Mouse (Mus musculus) forebrain, embryonic 13.5 days (tissue): ENCODE data around the gene Slc26a6. TPM values are rescaled to one million over a fixed set of nuclear protein-coding genes. Genes with fewer than 3 reads are reported as not detected.

Source experiments
- ATAC-seq: fragments of 200-750 bp; cut with Nextera tagmentation; 2 replicates; pipeline ENCODE4 v1.8.0; 2017
- H3K27ac ChIP-seq: fragments of 300-500 bp; sonication (generic); 2 replicates; pipeline ENCODE4 v1.5.1; 2015; ENCODE audit warnings: inconsistent platforms, mild to moderate bottlenecking, moderate library complexity
- H3K27me3 ChIP-seq: fragments of 300-500 bp; sonication (generic); 2 replicates; pipeline ENCODE4 v1.6.1; 2015; ENCODE audit warnings: mild to moderate bottlenecking, inconsistent platforms
- H3K36me3 ChIP-seq: fragments of 300-500 bp; sonication (generic); 2 replicates; pipeline ENCODE4 v1.6.1; 2015; ENCODE audit warnings: mild to moderate bottlenecking, inconsistent platforms; ENCODE audit not compliant: poor library complexity, severe bottlenecking
- H3K4me1 ChIP-seq: fragments of 300-500 bp; sonication (generic); 2 replicates; pipeline ENCODE4 v1.6.1; 2015; ENCODE audit warnings: inconsistent platforms
- H3K4me2 ChIP-seq: fragments of 300-500 bp; sonication (generic); 2 replicates; pipeline ENCODE4 v1.6.1; 2015; ENCODE audit warnings: inconsistent platforms, mild to moderate bottlenecking, moderate library complexity
- H3K4me3 ChIP-seq: fragments of 300-500 bp; sonication (generic); 2 replicates; pipeline ENCODE4 v1.5.1; 2015; ENCODE audit warnings: mild to moderate bottlenecking, inconsistent platforms
- H3K9ac ChIP-seq: fragments of 300-500 bp; sonication (generic); 2 replicates; pipeline ENCODE4 v1.6.1; 2015; ENCODE audit warnings: mild to moderate bottlenecking, inconsistent platforms
- H3K9me3 ChIP-seq: fragments of 300-500 bp; sonication (generic); replicated peaks from 2 replicates; pipeline ENCODE4 v1.6.1; 2016; ENCODE audit warnings: inconsistent platforms
- WGBS: fragments of 180-500 bp; shearing (Covaris S2); methylation state at CpG from one replicate; pipeline ENCODE4 v1.1.7; 2015; 5-methylcytosine and 5-hydroxymethylcytosine counted together
- polyA plus RNA-seq: library from polyadenylated mRNA; unstranded; fragments of >200 nt; fragmentation: Nextera tagmentation; extraction: Ambion mirVana; gene quantifications from 2 replicates; pipeline ENCODE4 v1.2.1, GENCODE M21; 2015

Gene Slc26a6
- polyA plus RNA-seq, 1 experiment from 2014 or later, result 8.1 TPM

DNA sequence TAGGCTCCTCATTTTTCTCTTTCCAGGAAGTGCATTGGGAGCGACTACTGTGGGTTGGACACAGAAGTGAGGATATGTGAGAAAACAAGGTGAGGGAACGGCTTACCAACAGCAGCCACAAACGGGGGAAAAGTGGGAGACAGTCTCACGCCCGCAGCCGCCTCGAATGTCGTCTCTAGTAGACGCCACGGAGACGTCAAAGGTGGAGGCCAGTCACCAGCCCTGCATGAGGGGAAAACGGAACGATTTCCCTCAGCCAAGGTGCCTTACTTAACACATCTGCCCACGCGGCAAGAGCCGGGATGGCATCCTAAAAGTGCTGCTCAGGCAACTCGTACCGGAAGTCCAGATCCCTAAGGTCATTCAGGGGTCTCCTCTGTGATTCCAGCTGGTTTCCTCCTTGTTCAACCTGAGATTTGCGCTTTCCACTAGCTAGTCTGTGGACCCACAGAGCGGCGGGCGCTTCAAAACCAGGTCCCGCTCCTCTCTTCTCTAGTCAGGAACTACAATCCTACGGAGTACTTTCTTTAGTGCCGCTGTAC lies 28.9 kb upstream of the Slc26a6 start:
- Histone ChIP-seq H3K9ac (peak overlapping the region; percentile 57; the same call in 1 of the 2 replicates), H3K27me3 (peaks cover 46% of the 10 kb centered on the region), H3K4me3 (peak overlapping the region; percentile 75), H3K4me2 (peak overlapping the region; percentile 92), H3K36me3 (peaks cover 18% of the 10 kb centered on the region), H3K27ac (no peak overlapping the region), H3K4me1 (peaks cover 38% of the 10 kb centered on the region), H3K9me3 (no peaks in the 10 kb centered on the region)
- 4% methylated on average over 25 of the region's 25 CpGs for WGBS
- ATAC-seq, result no peak

DNA sequence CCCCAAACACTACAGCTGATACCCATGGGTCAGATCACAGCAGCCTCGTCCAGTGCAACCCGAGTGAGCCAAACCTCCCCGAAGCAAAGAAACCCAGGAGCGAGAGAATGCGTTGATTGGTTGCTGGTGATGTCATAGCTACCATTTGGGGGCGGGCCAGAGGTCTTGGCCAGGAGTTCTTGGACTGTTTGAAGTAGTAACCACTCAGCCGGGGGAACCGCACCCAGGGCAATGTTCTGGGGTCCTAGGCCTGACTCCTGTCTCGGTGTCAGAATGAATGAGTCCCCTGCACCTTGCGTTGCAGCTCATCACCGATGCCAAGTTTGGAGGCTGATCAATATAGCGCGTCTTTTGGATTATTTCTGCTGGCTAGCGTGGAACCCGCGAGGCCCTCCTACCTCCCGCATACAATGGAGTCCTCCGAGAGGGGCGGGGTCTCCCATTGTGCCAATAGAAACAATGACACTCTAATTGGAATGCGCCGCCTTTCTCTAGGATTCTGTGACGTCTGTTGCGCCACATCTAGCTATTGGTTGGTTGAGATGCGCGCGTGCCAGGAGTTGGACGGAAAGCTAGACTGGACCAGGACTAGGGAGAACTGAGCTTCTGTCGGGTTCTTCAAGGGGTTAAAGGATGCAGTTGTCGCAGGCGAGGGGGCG lies 28.2 kb upstream of the Slc26a6 start:
- H3K27me3 ChIP-seq, result peaks cover 52% of the 10 kb centered on the region
- peaks cover 25% of the 10 kb centered on the region for H3K36me3 ChIP-seq
- H3K4me2 ChIP-seq, result peak overlapping the region; percentile 92
- H3K9ac ChIP-seq, result peak overlapping the region; percentile 86; the same call in 1 of the 2 replicates
- H3K27ac ChIP-seq, result peak overlapping the region; percentile 74
- H3K4me3 ChIP-seq, result peak overlapping the region; percentile 75
- ATAC-seq, result peak; percentile 80
- under 1% methylated on average over 31 of the region's 31 CpGs for WGBS
- H3K9me3 ChIP-seq, result no peaks in the 10 kb centered on the region
- H3K4me1 ChIP-seq, result peaks cover 45% of the 10 kb centered on the region

DNA sequence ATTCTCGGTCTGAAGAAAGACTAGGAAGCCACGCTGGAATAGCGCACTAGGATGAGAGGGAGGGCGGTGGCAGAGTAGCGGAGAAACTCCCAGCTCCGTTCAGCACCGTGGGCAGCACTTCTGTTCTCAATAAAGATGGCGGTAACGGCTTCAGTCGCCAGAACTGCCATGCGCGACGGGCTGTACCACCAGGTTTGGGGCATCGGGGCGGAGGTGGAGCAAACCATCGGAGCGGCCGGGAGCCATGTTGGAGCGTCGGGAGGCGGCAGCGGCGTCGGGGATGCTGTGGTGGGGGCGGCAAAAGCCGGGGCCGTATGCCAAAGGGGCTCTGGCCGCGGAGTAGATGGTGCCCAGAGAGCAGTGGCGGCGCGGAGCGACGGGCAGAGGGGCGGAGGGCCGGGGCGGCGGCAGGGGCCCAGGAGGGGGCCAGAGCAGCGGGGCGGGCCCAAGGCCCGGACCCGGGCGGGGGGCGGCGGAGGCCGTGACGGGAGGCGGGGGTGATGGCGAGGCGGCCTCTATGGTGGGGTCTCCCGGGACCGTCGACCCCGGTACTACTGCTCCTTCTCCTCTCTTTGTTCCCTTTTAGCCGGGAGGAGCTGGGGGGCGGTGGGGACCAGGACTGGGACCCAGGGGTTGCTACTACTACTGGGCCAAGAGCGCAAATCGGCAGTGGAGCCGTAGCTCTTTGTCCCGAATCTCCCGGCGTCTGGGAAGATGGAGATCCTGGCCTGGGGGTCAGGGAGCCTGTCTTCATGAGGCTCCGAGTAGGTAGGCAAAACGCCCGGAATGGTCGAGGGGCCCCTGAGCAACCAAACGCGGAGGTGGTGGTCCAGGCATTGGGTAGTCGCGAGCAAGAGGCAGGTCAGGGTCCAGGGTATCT lies 27.0 kb upstream of the Slc26a6 start, which contains the start of gene Celsr3:
Celsr3 (plus strand) TSS at position 501 of the 880 bp plus-strand sequence.
- WGBS, result 1% methylated on average over 52 of the region's 70 CpGs
- H3K27me3 ChIP-seq, result peaks cover 64% of the 10 kb centered on the region

DNA sequence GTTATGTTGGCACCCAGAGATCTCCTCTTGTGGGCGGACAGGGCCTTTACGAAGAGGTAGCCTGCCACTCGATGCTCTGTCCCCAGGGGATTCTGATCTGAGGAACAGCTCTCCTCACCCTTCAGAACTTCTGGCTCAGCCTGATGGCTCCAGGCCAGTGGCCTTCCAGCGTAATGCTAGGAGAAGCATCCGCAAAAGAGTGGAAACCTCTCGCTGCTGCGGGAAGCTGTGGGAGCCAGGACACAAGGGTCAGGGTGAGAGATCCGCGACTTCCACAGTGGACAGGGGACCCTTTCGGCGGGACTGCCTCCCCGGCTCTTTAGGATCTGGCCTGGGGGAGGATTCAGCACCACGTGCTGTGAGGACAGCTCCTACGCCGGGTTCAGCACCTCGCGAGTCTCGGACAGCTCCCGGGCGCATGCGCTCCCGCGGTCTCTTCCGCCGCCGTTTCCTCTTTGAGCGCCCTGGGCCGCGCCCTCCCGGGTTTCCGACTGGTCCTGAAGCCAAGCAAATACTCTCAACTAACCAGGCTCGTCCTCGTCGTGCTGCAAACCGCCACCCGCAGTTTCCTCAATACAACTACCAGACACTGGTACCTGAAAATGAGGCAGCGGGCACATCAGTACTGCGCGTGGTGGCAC lies 26.3 kb upstream of the Slc26a6 start:
- Histone ChIP-seq H3K4me1 (peaks cover 64% of the 10 kb centered on the region), H3K9me3 (no peaks in the 10 kb centered on the region), H3K27me3 (peaks cover 71% of the 10 kb centered on the region)

More for the DNA sequence above, 27.0 kb upstream of the Slc26a6 start, which contains the start of gene Celsr3:
- Histone ChIP-seq H3K9me3 (no peaks in the 10 kb centered on the region), H3K9ac (peak within 1 kb of the TSS; percentile 86), H3K36me3 (peaks cover 34% of the 10 kb centered on the region), H3K4me3 (peak within 1 kb of the TSS; percentile 75), H3K27ac (peak within 1 kb of the TSS; percentile 74), H3K4me2 (peak within 1 kb of the TSS; percentile 92), H3K4me1 (peaks cover 56% of the 10 kb centered on the region)
- peak; percentile 78 for ATAC-seq

DNA sequence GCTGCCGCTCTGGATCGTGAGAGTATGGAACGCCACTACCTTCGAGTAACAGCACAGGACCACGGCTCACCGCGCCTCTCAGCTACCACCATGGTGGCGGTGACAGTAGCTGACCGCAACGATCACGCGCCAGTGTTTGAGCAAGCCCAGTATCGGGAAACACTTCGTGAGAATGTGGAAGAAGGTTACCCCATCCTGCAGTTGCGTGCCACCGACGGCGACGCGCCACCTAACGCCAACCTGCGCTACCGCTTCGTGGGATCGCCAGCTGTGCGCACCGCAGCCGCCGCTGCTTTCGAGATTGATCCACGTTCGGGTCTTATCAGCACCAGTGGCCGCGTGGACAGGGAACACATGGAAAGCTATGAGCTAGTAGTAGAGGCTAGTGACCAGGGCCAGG lies 25.6 kb upstream of the Slc26a6 start:
- Histone ChIP-seq H3K27me3 (peaks cover 75% of the 10 kb centered on the region), H3K9ac (peak overlapping the region; percentile 86), H3K4me2 (peak overlapping the region; percentile 92), H3K27ac (no peak overlapping the region), H3K9me3 (no peaks in the 10 kb centered on the region), H3K36me3 (peaks cover 42% of the 10 kb centered on the region), H3K4me1 (peaks cover 70% of the 10 kb centered on the region), H3K4me3 (peak overlapping the region; percentile 75)
- ATAC-seq, result no peak
- 15% methylated on average over 34 of the region's 34 CpGs for WGBS

More for the DNA sequence above, 26.3 kb upstream of the Slc26a6 start:
- Histone ChIP-seq H3K4me2 (peak overlapping the region; percentile 92), H3K27ac (peak overlapping the region; percentile 74), H3K36me3 (peaks cover 39% of the 10 kb centered on the region), H3K9ac (peak overlapping the region; percentile 86), H3K4me3 (peak overlapping the region; percentile 75)
- no peak for ATAC-seq
- 3% methylated on average over 39 of the region's 39 CpGs for WGBS

DNA sequence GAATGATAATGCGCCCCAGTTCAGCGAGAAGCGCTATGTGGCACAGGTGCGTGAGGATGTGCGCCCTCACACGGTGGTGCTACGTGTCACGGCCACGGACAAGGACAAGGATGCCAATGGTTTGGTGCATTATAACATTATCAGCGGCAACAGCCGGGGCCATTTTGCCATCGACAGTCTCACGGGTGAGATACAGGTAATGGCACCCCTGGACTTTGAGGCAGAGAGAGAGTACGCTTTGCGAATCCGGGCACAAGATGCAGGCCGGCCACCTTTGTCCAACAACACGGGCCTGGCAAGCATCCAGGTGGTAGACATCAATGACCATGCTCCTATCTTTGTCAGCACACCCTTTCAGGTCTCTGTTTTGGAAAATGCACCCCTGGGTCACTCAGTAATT lies 25.2 kb upstream of the Slc26a6 start:
- Histone ChIP-seq H3K4me3 (peak overlapping the region; percentile 75), H3K27me3 (peaks cover 78% of the 10 kb centered on the region), H3K27ac (no peak overlapping the region), H3K4me1 (peaks cover 75% of the 10 kb centered on the region), H3K9ac (peak overlapping the region; percentile 86; the same call in 1 of the 2 replicates), H3K36me3 (peaks cover 46% of the 10 kb centered on the region), H3K9me3 (no peaks in the 10 kb centered on the region), H3K4me2 (peak overlapping the region; percentile 92)
- ATAC-seq, result no peak
- WGBS, result 68% methylated on average over 18 of the region's 18 CpGs

DNA sequence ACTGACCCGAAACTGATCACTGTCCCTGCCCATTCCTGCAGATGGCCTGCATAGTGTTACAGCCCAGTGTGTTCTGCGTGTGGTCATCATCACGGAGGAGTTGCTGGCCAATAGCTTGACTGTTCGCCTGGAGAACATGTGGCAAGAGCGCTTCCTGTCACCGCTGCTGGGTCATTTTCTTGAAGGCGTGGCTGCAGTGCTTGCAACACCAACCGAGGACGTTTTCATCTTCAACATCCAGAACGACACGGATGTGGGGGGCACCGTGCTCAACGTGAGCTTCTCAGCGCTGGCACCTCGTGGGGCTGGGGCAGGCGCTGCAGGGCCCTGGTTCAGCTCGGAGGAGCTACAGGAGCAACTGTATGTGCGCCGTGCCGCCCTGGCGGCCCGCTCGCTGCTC lies 21.4 kb upstream of the Slc26a6 start:
- WGBS, result 10% methylated on average over 23 of the region's 23 CpGs
- Histone ChIP-seq H3K27me3 (peaks cover 63% of the 10 kb centered on the region), H3K27ac (no peak overlapping the region), H3K4me3 (peak overlapping the region; percentile 38), H3K36me3 (peaks cover 83% of the 10 kb centered on the region), H3K9ac (peak overlapping the region; percentile 35), H3K4me2 (peak overlapping the region; percentile 65), H3K9me3 (no peaks in the 10 kb centered on the region), H3K4me1 (peaks cover 55% of the 10 kb centered on the region)
- no peak for ATAC-seq

DNA sequence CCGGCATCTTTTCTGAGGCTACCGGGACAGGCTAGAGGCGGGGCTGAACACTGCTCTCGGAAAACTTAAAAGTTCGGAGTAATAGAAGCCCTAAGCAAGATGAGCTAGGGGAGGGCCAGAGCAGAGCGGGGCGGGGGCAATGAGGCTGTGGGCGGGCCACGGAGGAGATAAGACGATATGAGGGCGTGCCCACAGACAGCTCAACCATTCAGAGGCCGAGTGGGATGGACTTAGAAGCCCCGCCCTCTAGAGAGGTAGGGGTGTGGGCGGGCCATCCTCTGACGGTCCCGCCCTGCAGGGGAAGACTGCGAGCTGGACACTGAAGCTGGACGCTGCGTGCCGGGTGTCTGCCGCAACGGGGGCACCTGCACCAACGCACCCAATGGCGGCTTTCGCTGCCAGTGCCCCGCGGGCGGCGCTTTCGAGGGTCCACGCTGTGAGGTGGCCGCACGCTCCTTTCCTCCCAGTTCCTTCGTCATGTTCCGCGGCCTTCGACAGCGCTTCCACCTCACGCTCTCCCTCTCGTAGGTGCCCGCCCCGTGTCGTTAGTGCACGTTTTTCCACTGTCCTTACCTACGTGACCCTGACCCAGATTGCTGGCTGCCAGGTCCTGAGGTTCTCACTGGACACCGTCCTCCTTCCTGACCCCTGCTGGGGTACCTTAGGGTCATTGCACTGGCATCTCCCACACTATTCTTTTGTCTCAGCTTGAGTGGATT lies 20.5 kb upstream of the Slc26a6 start:
- no peaks in the 10 kb centered on the region for H3K9me3 ChIP-seq
- ATAC-seq, result peak; percentile 95
- H3K4me2 ChIP-seq, result peak overlapping the region; percentile 65
- peak overlapping the region; percentile 38 for H3K4me3 ChIP-seq
- peak overlapping the region; percentile 38; the same call in 1 of the 2 replicates for H3K9ac ChIP-seq
- H3K4me1 ChIP-seq, result peaks cover 46% of the 10 kb centered on the region
- 5% methylated on average over 44 of the region's 46 CpGs for WGBS
- H3K36me3 ChIP-seq, result peaks cover 91% of the 10 kb centered on the region
- peaks cover 57% of the 10 kb centered on the region for H3K27me3 ChIP-seq
- no peak overlapping the region for H3K27ac ChIP-seq

DNA sequence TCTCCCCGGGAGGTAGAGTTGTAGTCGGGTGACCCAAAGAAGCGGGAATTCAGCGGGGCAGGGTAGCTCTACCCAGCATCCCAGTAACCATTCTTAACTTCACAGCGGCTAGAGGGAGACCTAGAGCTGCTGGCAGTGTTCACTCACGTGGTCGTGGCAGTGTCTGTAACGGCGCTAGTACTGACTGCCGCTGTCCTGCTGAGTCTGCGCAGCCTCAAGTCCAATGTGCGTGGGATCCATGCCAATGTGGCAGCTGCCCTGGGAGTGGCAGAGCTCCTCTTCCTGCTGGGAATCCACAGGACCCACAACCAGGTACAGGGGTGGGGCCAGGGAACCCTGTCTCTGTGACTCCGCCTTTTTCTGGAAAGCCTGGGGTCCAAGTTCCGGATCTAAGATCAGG lies 10.1 kb upstream of the Slc26a6 start:
- Histone ChIP-seq H3K9me3 (no peaks in the 10 kb centered on the region), H3K27ac (no peak overlapping the region), H3K4me2 (0 out of 2 replicates have a peak overlapping the region, but pooled peaks have one; percentile 1), H3K4me3 (no peak overlapping the region), H3K4me1 (no peaks in the 10 kb centered on the region), H3K36me3 (peaks cover 98% of the 10 kb centered on the region), H3K27me3 (no peaks in the 10 kb centered on the region), H3K9ac (no peak overlapping the region)
- 21% methylated on average over 14 of the region's 14 CpGs for WGBS
- peak; percentile 44 for ATAC-seq

DNA sequence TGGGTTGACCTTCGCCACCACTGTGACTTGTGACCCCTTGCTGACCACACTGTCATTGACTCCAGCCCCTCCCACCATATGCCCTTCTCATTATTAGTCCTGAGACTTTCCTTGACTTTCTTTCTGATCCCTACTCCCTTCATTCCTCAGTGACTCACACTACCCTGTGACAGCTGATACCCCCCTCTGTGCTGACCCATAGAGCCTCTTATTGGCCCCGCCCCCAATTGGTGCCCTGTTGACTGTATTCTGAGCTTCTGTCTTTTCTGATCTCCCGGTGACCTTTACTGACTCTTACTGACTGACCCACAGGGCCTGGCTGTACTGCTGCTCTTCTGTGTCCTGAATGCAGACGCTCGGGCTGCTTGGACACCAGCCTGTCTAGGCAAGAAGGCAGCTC lies 7.7 kb upstream of the Slc26a6 start:
- no peak overlapping the region for H3K4me3 ChIP-seq
- no peak overlapping the region for H3K4me2 ChIP-seq
- H3K27me3 ChIP-seq, result no peaks in the 10 kb centered on the region
- H3K4me1 ChIP-seq, result no peaks in the 10 kb centered on the region
- WGBS, result 84% methylated on average over 5 of the region's 5 CpGs
- H3K9ac ChIP-seq, result no peak overlapping the region
- no peaks in the 10 kb centered on the region for H3K9me3 ChIP-seq
- peaks cover 97% of the 10 kb centered on the region for H3K36me3 ChIP-seq
- H3K27ac ChIP-seq, result no peak overlapping the region
- ATAC-seq, result no peak

DNA sequence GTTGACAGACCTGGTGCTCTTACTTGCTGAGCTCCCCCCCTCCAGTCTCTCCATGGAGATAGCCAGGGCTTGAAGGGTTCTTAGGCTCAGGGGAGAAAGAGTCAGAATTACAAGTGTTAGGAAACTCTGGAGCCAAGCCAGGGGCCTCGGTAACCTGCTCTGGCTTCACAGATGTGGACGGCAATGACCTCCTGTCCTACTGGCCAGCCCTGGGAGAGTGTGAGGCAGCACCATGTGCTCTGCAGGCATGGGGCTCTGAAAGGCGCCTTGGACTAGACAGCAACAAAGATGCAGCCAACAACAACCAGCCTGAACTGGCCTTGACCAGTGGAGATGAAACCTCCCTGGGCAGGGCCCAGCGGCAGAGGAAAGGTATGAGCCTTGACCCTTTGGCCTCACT lies 5.7 kb upstream of the Slc26a6 start:
- no peaks in the 10 kb centered on the region for H3K9me3 ChIP-seq
- H3K4me2 ChIP-seq, result no peak overlapping the region
- no peaks in the 10 kb centered on the region for H3K27me3 ChIP-seq
- ATAC-seq, result no peak
- no peaks in the 10 kb centered on the region for H3K4me1 ChIP-seq
- H3K36me3 ChIP-seq, result peaks cover 93% of the 10 kb centered on the region
- 92% methylated on average over 4 of the region's 4 CpGs for WGBS
- no peak overlapping the region for H3K27ac ChIP-seq
- no peak overlapping the region for H3K4me3 ChIP-seq
- H3K9ac ChIP-seq, result no peak overlapping the region
